Mouse (Mus musculus) myocyte (in vitro differentiated cells): ENCODE results near the gene 4933412E24Rik. TPM values are rescaled to one million over a fixed set of nuclear protein-coding genes. Genes with fewer than 3 reads are reported as not detected.

Experiments used
- H3K27me3 ChIP-seq: one replicate; pipeline ENCODE4 v1.6.1; 2011; ENCODE audit not compliant: control insufficient read depth, insufficient read depth, insufficient read length
- H3K36me3 ChIP-seq: one replicate; pipeline ENCODE4 v1.6.1; 2011; ENCODE audit not compliant: control insufficient read depth, insufficient read depth
- H3K4me2 ChIP-seq: one replicate; pipeline ENCODE4 v1.6.1; 2011; ENCODE audit warnings: low read depth, control low read depth
- H3K4me3 ChIP-seq: one replicate; pipeline ENCODE4 v1.5.1; 2011; ENCODE audit warnings: mild to moderate bottlenecking, control low read depth, moderate library complexity
- H3K79me2 ChIP-seq: one replicate; pipeline ENCODE4 v1.6.1; 2011; ENCODE audit not compliant: control insufficient read depth, insufficient read depth
- H3ac ChIP-seq: one replicate; pipeline ENCODE4 v1.6.1; 2011; ENCODE audit not compliant: control insufficient read depth, insufficient read length
- CEBPB ChIP-seq: IDR thresholded peaks from 2 replicates; pipeline ENCODE4 v1.6.1; 2011; ENCODE audit warnings: mild to moderate bottlenecking, moderate library complexity; ENCODE audit not compliant: poor library complexity, insufficient read depth, severe bottlenecking
- E2F4 ChIP-seq: IDR thresholded peaks from one replicate; pipeline ENCODE4 v1.6.1; 2011; ENCODE audit warnings: mild to moderate bottlenecking, control low read depth, moderate library complexity; ENCODE audit not compliant: insufficient read depth
- MAX ChIP-seq: IDR thresholded peaks from one replicate; pipeline ENCODE4 v1.6.1; 2011; ENCODE audit warnings: low read depth, mild to moderate bottlenecking, control low read depth
- MYOD1 ChIP-seq, 3 experiments: IDR thresholded peaks; one replicate each; pipeline ENCODE4 v1.6.1; 2011; ENCODE audit warnings: control low read depth in 2 of 3, low read depth in 2 of 3, mild to moderate bottlenecking in 2 of 3, moderate library complexity in 1 of 3; ENCODE audit not compliant: insufficient read length in 2 of 3, control insufficient read depth in 1 of 3
- MYOG ChIP-seq, 3 experiments: IDR thresholded peaks; one replicate each; pipeline ENCODE4 v1.6.1; 2011; ENCODE audit warnings: control low read depth in 2 of 3, low read depth in 2 of 3, mild to moderate bottlenecking in 2 of 3; ENCODE audit not compliant: insufficient read length in 2 of 3, control insufficient read depth in 1 of 3, insufficient read depth in 1 of 3
- POLR2A ChIP-seq: IDR thresholded peaks from one replicate; pipeline ENCODE4 v1.6.1; 2011; ENCODE audit warnings: low read depth, mild to moderate bottlenecking, control low read depth, moderate library complexity; ENCODE audit not compliant: insufficient read length
- POLR2AphosphoS2 ChIP-seq: IDR thresholded peaks from one replicate; pipeline ENCODE4 v1.6.1; 2011; ENCODE audit warnings: low read depth, control low read depth; ENCODE audit not compliant: insufficient read length
- REST ChIP-seq: IDR thresholded peaks from one replicate; pipeline ENCODE4 v1.6.1; 2011; ENCODE audit warnings: mild to moderate bottlenecking, control low read depth, moderate library complexity; ENCODE audit not compliant: insufficient read depth, insufficient read length
- SRF ChIP-seq: IDR thresholded peaks from one replicate; pipeline ENCODE4 v1.6.1; 2011; ENCODE audit warnings: low read depth; ENCODE audit not compliant: control insufficient read depth, insufficient read length
- TCF12 ChIP-seq: IDR thresholded peaks from one replicate; pipeline ENCODE4 v1.6.1; 2011; ENCODE audit warnings: mild to moderate bottlenecking, control low read depth; ENCODE audit not compliant: poor library complexity, insufficient read depth, severe bottlenecking
- TCF3 ChIP-seq: IDR thresholded peaks from one replicate; pipeline ENCODE4 v1.6.1; 2011; ENCODE audit warnings: low read depth, control low read depth; ENCODE audit not compliant: insufficient read length
- USF1 ChIP-seq: IDR thresholded peaks from one replicate; pipeline ENCODE4 v1.6.1; 2011; ENCODE audit warnings: low read depth, mild to moderate bottlenecking, control low read depth, moderate library complexity
- polyA plus RNA-seq: library from polyadenylated mRNA; unstranded; fragments of >200 nt; fragmentation: generic; extraction: Trizol; gene quantifications from one replicate; pipeline ENCODE4 v1.2.1, GENCODE M21; 2012; ENCODE audit warnings: missing spikeins

4933412E24Rik gene
- polyA plus RNA-seq, 1 experiment: not detected

- no peak overlapping the region for H3K4me2 ChIP-seq
- TF ChIP-seq TCF3 (no peak), MYOD1 (IDR thresholded peaks at IDR 0.05; ENCODE audit: control insufficient read depth in 1 of 3, insufficient read length in 2 of 3, low read depth in 2 of 3) (no peak), MYOG (IDR thresholded peaks at IDR 0.05; ENCODE audit: control insufficient read depth in 1 of 3, insufficient read depth in 1 of 3, insufficient read length in 2 of 3, low read depth in 2 of 3) (no peak), USF1 (no peak), SRF (no peak), E2F4 (no peak)
- no peak overlapping the region for H3ac ChIP-seq
- no peaks in the 10 kb centered on the region for H3K79me2 ChIP-seq
- no peak overlapping the region for H3K4me3 ChIP-seq
- H3K36me3 ChIP-seq: no peaks in the 10 kb centered on the region
- peaks cover 4% of the 10 kb centered on the region for H3K27me3 ChIP-seq
These were observed 32.6 kb downstream of the 4933412E24Rik start for GRCm38 (mm10) chr15:59983777-59984176.

DNA sequence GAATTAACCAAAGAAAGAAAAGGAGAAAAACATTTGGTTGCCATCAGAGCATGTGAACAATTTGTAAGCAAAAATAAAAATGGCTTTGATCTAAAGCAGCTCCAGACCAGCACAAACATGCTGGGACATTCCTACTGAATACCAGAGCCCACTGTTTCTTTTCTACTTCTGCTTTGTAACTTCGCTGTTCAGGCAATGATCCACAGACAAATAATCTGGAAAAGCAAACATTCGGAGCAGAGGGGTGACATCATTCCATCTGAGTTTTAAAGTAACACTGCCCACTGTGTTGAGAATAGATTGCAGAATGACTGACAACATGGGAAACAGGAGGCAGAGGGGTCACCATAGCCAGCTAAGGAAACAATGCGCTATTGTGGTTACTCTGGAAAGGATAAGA lies 41.1 kb downstream of the 4933412E24Rik start:
- no peak overlapping the region for H3ac ChIP-seq

GRCm38 (mm10) chr15:59974584-59974983 lies 41.8 kb downstream of the 4933412E24Rik start:
- Histone ChIP-seq H3K79me2 (no peaks in the 10 kb centered on the region), H3K4me2 (peak overlapping the region; percentile 5), H3ac (no peak overlapping the region), H3K36me3 (no peaks in the 10 kb centered on the region), H3K27me3 (no peaks in the 10 kb centered on the region), H3K4me3 (no peak overlapping the region)
- no peak for TF ChIP-seq POLR2A
- no peak for TF ChIP-seq MYOD1 (IDR thresholded peaks at IDR 0.05; ENCODE audit: control insufficient read depth in 1 of 3, insufficient read length in 2 of 3, low read depth in 2 of 3)
- TF ChIP-seq POLR2AphosphoS2: no peak
- no peak for TF ChIP-seq E2F4
- no peak for TF ChIP-seq CEBPB
- no peak for TF ChIP-seq MYOG (IDR thresholded peaks at IDR 0.05; ENCODE audit: control insufficient read depth in 1 of 3, insufficient read depth in 1 of 3, insufficient read length in 2 of 3, low read depth in 2 of 3)
- TF ChIP-seq SRF: no peak
- TF ChIP-seq TCF3: no peak
- TF ChIP-seq REST: no peak
- no peak for TF ChIP-seq USF1
- no peak for TF ChIP-seq MAX

More for the DNA sequence above, 41.1 kb downstream of the 4933412E24Rik start:
- TF ChIP-seq MAX: no peak
- TF ChIP-seq SRF: no peak
- TF ChIP-seq USF1: no peak
- TF ChIP-seq MYOG (IDR thresholded peaks at IDR 0.05; ENCODE audit: control insufficient read depth in 1 of 3, insufficient read depth in 1 of 3, insufficient read length in 2 of 3, low read depth in 2 of 3): no peak
- TF ChIP-seq REST: no peak
- TF ChIP-seq MYOD1 (IDR thresholded peaks at IDR 0.05; ENCODE audit: control insufficient read depth in 1 of 3, insufficient read length in 2 of 3, low read depth in 2 of 3): no peak
- no peak for TF ChIP-seq POLR2A
- no peak for TF ChIP-seq E2F4
- no peak for TF ChIP-seq CEBPB
- no peak for TF ChIP-seq POLR2AphosphoS2
- no peak for TF ChIP-seq TCF12
- TF ChIP-seq TCF3: no peak
- H3K4me2 ChIP-seq: peak overlapping the region; percentile 12
- no peaks in the 10 kb centered on the region for H3K79me2 ChIP-seq
- H3K4me3 ChIP-seq: no peak overlapping the region
- H3K36me3 ChIP-seq: no peaks in the 10 kb centered on the region
- H3K27me3 ChIP-seq: no peaks in the 10 kb centered on the region

DNA sequence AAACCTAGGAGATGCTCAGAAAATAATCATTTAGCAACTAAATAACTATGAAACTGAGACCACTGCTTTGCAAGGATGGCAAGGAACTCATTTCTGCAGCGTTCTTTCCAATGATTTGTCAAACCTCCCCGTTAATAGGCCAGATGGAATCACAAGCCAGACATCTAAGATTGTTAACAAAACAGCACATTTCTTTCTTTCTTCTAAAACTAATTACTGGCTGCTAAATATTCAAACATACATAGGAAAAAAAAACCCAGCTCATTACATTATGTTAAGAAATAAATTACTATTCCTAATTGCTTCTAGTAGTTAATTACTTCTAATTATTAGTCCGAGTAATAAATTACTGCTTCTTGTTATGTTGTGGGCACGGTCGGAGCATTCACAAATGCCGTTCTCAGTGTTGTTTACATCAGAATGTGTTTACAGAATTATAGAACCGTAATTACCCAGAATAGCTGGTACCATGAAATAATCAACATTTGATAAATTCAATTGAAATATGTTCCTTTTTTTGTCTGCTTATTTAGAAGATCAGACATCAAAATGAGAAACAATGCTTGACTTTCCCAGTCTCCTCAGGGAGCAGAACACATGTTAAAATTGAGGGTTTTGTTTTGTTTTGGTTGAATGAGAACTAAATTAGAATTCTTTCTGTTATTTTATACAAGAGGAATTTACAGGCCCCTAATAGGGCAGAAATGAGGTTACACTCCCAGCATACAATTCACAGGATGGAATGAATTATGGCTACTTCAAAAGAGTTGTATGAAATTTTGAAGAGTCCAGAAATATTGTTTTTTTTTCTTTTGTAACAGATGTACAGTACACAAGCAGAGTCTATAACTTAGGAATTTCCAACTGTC lies 42.5 kb downstream of the 4933412E24Rik start:
- no peak overlapping the region for H3K4me2 ChIP-seq
- no peak overlapping the region for H3K4me3 ChIP-seq
- H3K79me2 ChIP-seq: no peaks in the 10 kb centered on the region
- no peak overlapping the region for H3ac ChIP-seq
- no peak for TF ChIP-seq MAX
- no peaks in the 10 kb centered on the region for H3K27me3 ChIP-seq
- no peaks in the 10 kb centered on the region for H3K36me3 ChIP-seq
